Mouse (Mus musculus): Measurements from ENCODE around the gene Vars. TPM values are rescaled to one million over a fixed set of nuclear protein-coding genes. Genes with fewer than 3 reads are reported as not detected.

The Vars gene
- polyA plus RNA-seq, 1 experiment from 2014 or later: 51.6 TPM

Other genes with a start within 250 kb of the Vars start
- not detected in 2 replicates for gene Cyp21a1, start 196.4 kb upstream of the Vars start, polyA plus RNA-seq (2014; fragmentation: Nextera tagmentation; extraction: Ambion mirVana)
- gene Stk19, start 164.0 kb upstream of the Vars start, polyA plus RNA-seq (2014; fragmentation: Nextera tagmentation; extraction: Ambion mirVana): 25.9 and 28.8 TPM in 2 replicates
- 54.4 and 61.9 TPM in 2 replicates for gene Dxo, start 164.0 kb upstream of the Vars start, polyA plus RNA-seq (2014; fragmentation: Nextera tagmentation; extraction: Ambion mirVana)
- gene Skiv2l, start 150.8 kb upstream of the Vars start, polyA plus RNA-seq (2014; fragmentation: Nextera tagmentation; extraction: Ambion mirVana): 49.6 and 51.2 TPM in 2 replicates
- gene Nelfe, start 150.6 kb upstream of the Vars start, polyA plus RNA-seq (2014; fragmentation: Nextera tagmentation; extraction: Ambion mirVana): 73.7 and 74.0 TPM in 2 replicates
- 2.2 and 2.3 TPM in 2 replicates for gene Cfb, start 138.5 kb upstream of the Vars start, polyA plus RNA-seq (2014; fragmentation: Nextera tagmentation; extraction: Ambion mirVana)
- 3.0 and 3.3 TPM in 2 replicates for gene Zbtb12, start 121.5 kb upstream of the Vars start, polyA plus RNA-seq (2014; fragmentation: Nextera tagmentation; extraction: Ambion mirVana)
- not detected in 2 replicates for gene Gm20547, start 118.9 kb upstream of the Vars start, polyA plus RNA-seq (2014; fragmentation: Nextera tagmentation; extraction: Ambion mirVana)
- gene C2, start 102.7 kb upstream of the Vars start, polyA plus RNA-seq (2014; fragmentation: Nextera tagmentation; extraction: Ambion mirVana): 1.2 and 1.8 TPM in 2 replicates
- 72.6 and 82.1 TPM in 2 replicates for gene Ehmt2, start 102.5 kb upstream of the Vars start, polyA plus RNA-seq (2014; fragmentation: Nextera tagmentation; extraction: Ambion mirVana)
- 0.11 and 0.12 TPM in 2 replicates for gene Slc44a4, start 86.5 kb upstream of the Vars start, polyA plus RNA-seq (2014; fragmentation: Nextera tagmentation; extraction: Ambion mirVana)
- 26.9 and 27.2 TPM in 2 replicates for gene Neu1, start 69.7 kb upstream of the Vars start, polyA plus RNA-seq (2014; fragmentation: Nextera tagmentation; extraction: Ambion mirVana)
- 0.34 and 0.56 TPM in 2 replicates for gene Hspa1b, start 41.7 kb upstream of the Vars start, polyA plus RNA-seq (2014; fragmentation: Nextera tagmentation; extraction: Ambion mirVana)
- gene Gm20481, start 31.1 kb upstream of the Vars start, polyA plus RNA-seq (2014; fragmentation: Nextera tagmentation; extraction: Ambion mirVana): not detected in 2 replicates
- gene Hspa1a, start 28.8 kb upstream of the Vars start, polyA plus RNA-seq (2014; fragmentation: Nextera tagmentation; extraction: Ambion mirVana): 7.5 and 11.6 TPM in 2 replicates
- 1.9 TPM in 2 replicates for gene Hspa1l, start 28.3 kb upstream of the Vars start, polyA plus RNA-seq (2014; fragmentation: Nextera tagmentation; extraction: Ambion mirVana)
- gene Lsm2, start 19.1 kb upstream of the Vars start, polyA plus RNA-seq (2014; fragmentation: Nextera tagmentation; extraction: Ambion mirVana): 92.9 and 97.8 TPM in 2 replicates
- 0.13 and 0.16 TPM in 2 replicates for gene Vwa7, start 15.6 kb downstream of the Vars start, polyA plus RNA-seq (2014; fragmentation: Nextera tagmentation; extraction: Ambion mirVana)
- 1.4 and 1.7 TPM in 2 replicates for gene Sapcd1, start 27.0 kb downstream of the Vars start, polyA plus RNA-seq (2014; fragmentation: Nextera tagmentation; extraction: Ambion mirVana)
- gene Msh5, start 45.8 kb downstream of the Vars start, polyA plus RNA-seq (2014; fragmentation: Nextera tagmentation; extraction: Ambion mirVana): 1.5 and 2.4 TPM in 2 replicates
- gene Clic1, start 49.0 kb downstream of the Vars start, polyA plus RNA-seq (2014; fragmentation: Nextera tagmentation; extraction: Ambion mirVana): 23.8 and 24.7 TPM in 2 replicates
- gene Ddah2, start 58.0 kb downstream of the Vars start, polyA plus RNA-seq (2014; fragmentation: Nextera tagmentation; extraction: Ambion mirVana): 295 and 328 TPM in 2 replicates
- not detected in 2 replicates for gene Ly6g6c, start 64.4 kb downstream of the Vars start, polyA plus RNA-seq (2014; fragmentation: Nextera tagmentation; extraction: Ambion mirVana)
- gene Mpig6b, start 65.2 kb downstream of the Vars start, polyA plus RNA-seq (2014; fragmentation: Nextera tagmentation; extraction: Ambion mirVana): 0.21 and 0.42 TPM in 2 replicates
- not detected in 2 replicates for gene Ly6g6e, start 75.9 kb downstream of the Vars start, polyA plus RNA-seq (2014; fragmentation: Nextera tagmentation; extraction: Ambion mirVana)
- gene Ly6g6d, start 77.1 kb downstream of the Vars start, polyA plus RNA-seq (2014; fragmentation: Nextera tagmentation; extraction: Ambion mirVana): 0.82 and 0.94 TPM in 2 replicates
- 0.23 TPM in 1 of 2 replicates, not detected in the other for gene Ly6g6f, start 84.6 kb downstream of the Vars start, polyA plus RNA-seq (2014; fragmentation: Nextera tagmentation; extraction: Ambion mirVana)
- gene Abhd16a, start 88.3 kb downstream of the Vars start, polyA plus RNA-seq (2014; fragmentation: Nextera tagmentation; extraction: Ambion mirVana): 86.8 and 89.1 TPM in 2 replicates
- gene Ly6g5c, start 107.3 kb downstream of the Vars start, polyA plus RNA-seq (2014; fragmentation: Nextera tagmentation; extraction: Ambion mirVana): not detected in 2 replicates
- 0.44 and 1.0 TPM in 2 replicates for gene Ly6g5b, start 114.4 kb downstream of the Vars start, polyA plus RNA-seq (2014; fragmentation: Nextera tagmentation; extraction: Ambion mirVana)
- 21.9 and 22.0 TPM in 2 replicates for gene Gpank1, start 120.5 kb downstream of the Vars start, polyA plus RNA-seq (2014; fragmentation: Nextera tagmentation; extraction: Ambion mirVana)
- 321 and 339 TPM in 2 replicates for gene Csnk2b, start 121.1 kb downstream of the Vars start, polyA plus RNA-seq (2014; fragmentation: Nextera tagmentation; extraction: Ambion mirVana)
- gene D17H6S53E, start 125.4 kb downstream of the Vars start, polyA plus RNA-seq (2014; fragmentation: Nextera tagmentation; extraction: Ambion mirVana): 6.0 and 6.2 TPM in 2 replicates
- gene Apom, start 131.1 kb downstream of the Vars start, polyA plus RNA-seq (2014; fragmentation: Nextera tagmentation; extraction: Ambion mirVana): 0.39 TPM in 1 of 2 replicates, not detected in the other
- 90.2 and 98.2 TPM in 2 replicates for gene Bag6, start 134.2 kb downstream of the Vars start, polyA plus RNA-seq (2014; fragmentation: Nextera tagmentation; extraction: Ambion mirVana)
- gene Prrc2a, start 163.9 kb downstream of the Vars start, polyA plus RNA-seq (2014; fragmentation: Nextera tagmentation; extraction: Ambion mirVana): 152 and 168 TPM in 2 replicates
- gene Aif1, start 175.1 kb downstream of the Vars start, polyA plus RNA-seq (2014; fragmentation: Nextera tagmentation; extraction: Ambion mirVana): 7.8 and 8.7 TPM in 2 replicates
- 8.2 and 13.3 TPM in 2 replicates for gene Lst1, start 187.5 kb downstream of the Vars start, polyA plus RNA-seq (2014; fragmentation: Nextera tagmentation; extraction: Ambion mirVana)
- gene Ltb, start 193.5 kb downstream of the Vars start, polyA plus RNA-seq (2014; fragmentation: Nextera tagmentation; extraction: Ambion mirVana): 0.29 and 0.39 TPM in 2 replicates
- not detected in 2 replicates for gene Tnf, start 201.0 kb downstream of the Vars start, polyA plus RNA-seq (2014; fragmentation: Nextera tagmentation; extraction: Ambion mirVana)
- 0.23 and 0.55 TPM in 2 replicates for gene Lta, start 204.4 kb downstream of the Vars start, polyA plus RNA-seq (2014; fragmentation: Nextera tagmentation; extraction: Ambion mirVana)
- gene Gm16181, start 219.8 kb downstream of the Vars start, polyA plus RNA-seq (2014; fragmentation: Nextera tagmentation; extraction: Ambion mirVana): not detected in 2 replicates
- 122 and 138 TPM in 2 replicates for gene Atp6v1g2, start 232.7 kb downstream of the Vars start, polyA plus RNA-seq (2014; fragmentation: Nextera tagmentation; extraction: Ambion mirVana)
- gene Nfkbil1, start 234.8 kb downstream of the Vars start, polyA plus RNA-seq (2014; fragmentation: Nextera tagmentation; extraction: Ambion mirVana): 3.5 and 3.8 TPM in 2 replicates
- 341 and 346 TPM in 2 replicates for gene Ddx39b, start 240.8 kb downstream of the Vars start, polyA plus RNA-seq (2014; fragmentation: Nextera tagmentation; extraction: Ambion mirVana)